Mouse (Mus musculus) embryonic fibroblast, embryonic 13.5 days (primary cell): Measurements from ENCODE around the gene Yipf2. TPM values are rescaled to one million over a fixed set of nuclear protein-coding genes. Genes with fewer than 3 reads are reported as not detected.
A peak's percentile ranks its signal among the peaks of the same experiment; 100 is the strongest.

Experiments
- H3K27ac ChIP-seq: 2 replicates; pipeline ENCODE4 v1.5.1; 2012; ENCODE audit warnings: low read length, control low read depth, inconsistent platforms; ENCODE audit not compliant: insufficient read depth
- H3K4me1 ChIP-seq: 2 replicates; pipeline ENCODE4 v1.6.1; 2011; ENCODE audit warnings: low read length; ENCODE audit not compliant: control insufficient read depth, insufficient read depth
- H3K4me3 ChIP-seq: 2 replicates; pipeline ENCODE4 v1.5.1; 2011; ENCODE audit warnings: mild to moderate bottlenecking, control low read depth, low read length; ENCODE audit not compliant: insufficient read depth
- CTCF ChIP-seq: IDR thresholded peaks from 2 replicates; pipeline ENCODE4 v1.5.1; 2011; ENCODE audit warnings: mild to moderate bottlenecking, control low read depth, low read length, moderate library complexity, borderline replicate concordance; ENCODE audit not compliant: insufficient read depth
- POLR2A ChIP-seq: IDR thresholded peaks from 2 replicates; pipeline ENCODE4 v1.6.1; 2011; ENCODE audit warnings: low read depth, mild to moderate bottlenecking, control low read depth, low read length, moderate library complexity
- polyA plus RNA-seq: library from polyadenylated mRNA; stranded (reverse); fragments of >200 nt; gene quantifications from 2 replicates; pipeline ENCODE4 v1.2.4, GENCODE M21; 2011; ENCODE audit warnings: low read depth; ENCODE audit not compliant: missing spikeins, insufficient read length

Gene Yipf2
- polyA plus RNA-seq, 1 experiment, result 7.4 TPM

- TF ChIP-seq POLR2A, result no peak
- Histone ChIP-seq H3K27ac (no peak overlapping the region), H3K4me3 (no peak overlapping the region), H3K4me1 (peaks cover 5% of the 10 kb centered on the region)
Observed at GRCm38 (mm10) chr9:21559151-21559550, 33.5 kb downstream of the Yipf2 start.

- no peak overlapping the region for H3K4me3 ChIP-seq
- 0 out of 2 replicates have a peak, but pooled peaks cover 4% of the 10 kb centered on the region for H3K4me1 ChIP-seq
- TF ChIP-seq CTCF (no peak), POLR2A (no peak)
- no peak overlapping the region for H3K27ac ChIP-seq
Observed at GRCm38 (mm10) chr9:21558366-21558765, 34.3 kb downstream of the Yipf2 start.

DNA sequence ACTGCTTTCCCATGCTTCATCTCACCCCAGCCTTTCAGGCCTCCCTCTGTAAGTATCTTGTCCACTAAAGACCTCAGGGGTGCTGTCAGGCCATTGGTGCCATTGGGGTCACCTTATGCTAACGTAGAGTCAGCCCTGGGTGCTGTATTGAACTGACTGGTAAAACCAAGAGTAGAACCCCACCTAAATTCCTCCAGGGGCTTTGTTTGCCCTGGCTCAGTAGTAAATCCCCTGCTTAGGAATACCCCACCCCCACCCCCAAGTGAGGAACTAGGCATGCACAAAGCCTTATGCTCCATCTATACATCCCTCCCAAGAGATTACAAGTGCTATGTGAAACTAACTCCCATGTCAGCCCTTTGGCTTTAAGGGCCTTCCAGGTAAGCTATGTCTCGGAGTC lies 35.1 kb downstream of the Yipf2 start:
- Histone ChIP-seq H3K27ac (no peak overlapping the region), H3K4me1 (0 out of 2 replicates have a peak, but pooled peaks cover 4% of the 10 kb centered on the region), H3K4me3 (no peak overlapping the region)
- TF ChIP-seq CTCF (no peak), POLR2A (no peak)

- H3K4me1 ChIP-seq, result 0 out of 2 replicates have a peak, but pooled peaks cover 4% of the 10 kb centered on the region
- H3K27ac ChIP-seq, result no peak overlapping the region
- TF ChIP-seq POLR2A (no peak), CTCF (no peak)
- H3K4me3 ChIP-seq, result no peak overlapping the region
Observed at GRCm38 (mm10) chr9:21556996-21557395, 35.6 kb downstream of the Yipf2 start.

- Histone ChIP-seq H3K27ac (no peak overlapping the region), H3K4me1 (0 out of 2 replicates have a peak, but pooled peaks cover 4% of the 10 kb centered on the region), H3K4me3 (no peak overlapping the region)
- TF ChIP-seq POLR2A, result no peak
- TF ChIP-seq CTCF, result no peak
Observed at GRCm38 (mm10) chr9:21555198-21555742, 37.4 kb downstream of the Yipf2 start.

- Histone ChIP-seq H3K4me3 (no peak overlapping the region), H3K4me1 (peaks cover 5% of the 10 kb centered on the region; the same call in 1 of the 2 replicates), H3K27ac (no peak overlapping the region)
- TF ChIP-seq POLR2A (no peak), CTCF (no peak)
Observed at GRCm38 (mm10) chr9:21553607-21554273, 38.9 kb downstream of the Yipf2 start.

DNA sequence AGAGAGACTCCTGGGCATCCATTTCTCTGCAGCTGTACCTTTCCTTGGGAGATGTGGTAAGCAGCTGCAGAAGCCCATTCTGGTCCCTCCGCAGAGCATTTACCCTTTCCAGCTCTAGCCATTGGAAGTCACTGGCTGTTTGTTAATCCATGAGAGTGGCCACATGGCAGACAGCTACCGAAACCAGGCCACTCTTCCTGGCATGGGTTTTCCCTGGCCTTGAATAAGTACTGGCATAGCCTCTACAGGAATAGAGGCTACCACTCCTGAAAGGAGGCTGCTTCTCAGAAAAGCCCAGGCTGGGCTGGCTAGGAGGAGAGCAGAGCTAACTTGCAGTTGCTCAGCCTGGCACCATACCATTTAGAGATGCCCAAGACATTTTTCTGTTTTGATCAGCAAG lies 41.6 kb downstream of the Yipf2 start:
- peaks cover 7% of the 10 kb centered on the region; the same call in 1 of the 2 replicates for H3K4me1 ChIP-seq
- H3K4me3 ChIP-seq, result no peak overlapping the region
- no peak for TF ChIP-seq CTCF
- no peak for TF ChIP-seq POLR2A
- H3K27ac ChIP-seq, result no peak overlapping the region

DNA sequence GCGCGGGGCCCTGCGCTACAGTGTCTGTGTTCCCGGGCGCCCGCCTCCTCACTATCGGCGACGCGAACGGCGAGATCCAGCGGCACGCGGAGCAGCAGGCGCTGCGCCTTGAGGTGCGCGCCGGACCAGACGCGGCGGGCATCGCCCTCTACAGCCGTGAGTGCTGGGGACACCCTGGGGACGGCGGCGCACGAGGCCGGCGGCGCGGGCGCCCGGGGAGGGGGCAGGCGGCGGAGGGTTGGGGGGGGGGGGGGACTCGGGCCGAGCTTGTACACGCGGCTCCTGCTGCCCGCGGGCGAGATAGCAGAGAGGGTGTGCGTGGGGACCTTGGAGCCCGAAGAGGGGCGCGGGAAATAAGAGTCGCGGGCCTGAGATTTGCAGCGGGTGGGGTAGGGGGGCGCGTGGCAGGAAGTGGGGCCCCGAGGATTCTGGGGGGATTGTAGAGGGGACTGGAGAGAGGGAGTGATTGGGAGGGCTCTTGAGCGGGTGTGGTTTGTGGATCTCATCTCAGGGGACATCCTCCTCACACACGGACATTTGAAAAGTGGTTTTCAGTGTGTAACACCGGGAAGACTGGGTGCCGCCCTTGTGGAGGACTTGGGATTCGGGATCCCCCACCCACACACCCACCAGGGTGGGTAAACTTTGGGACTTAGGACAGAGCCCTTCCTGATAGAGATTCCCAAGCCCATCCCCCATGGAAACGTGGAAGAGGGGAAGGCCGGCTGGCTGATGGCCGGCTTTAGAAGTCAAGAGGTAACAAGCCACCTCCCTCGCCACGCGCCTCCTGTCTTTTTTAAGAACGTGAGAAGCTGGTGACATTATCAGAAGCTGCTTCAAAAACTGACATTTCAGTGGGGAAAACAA lies 45.3 kb downstream of the Yipf2 start:
- peak; percentile 54 for TF ChIP-seq POLR2A
- no peak for TF ChIP-seq CTCF
- Histone ChIP-seq H3K27ac (peak overlapping the region; percentile 86), H3K4me1 (peaks cover 3% of the 10 kb centered on the region; the same call in 1 of the 2 replicates), H3K4me3 (peak overlapping the region; percentile 63)

DNA sequence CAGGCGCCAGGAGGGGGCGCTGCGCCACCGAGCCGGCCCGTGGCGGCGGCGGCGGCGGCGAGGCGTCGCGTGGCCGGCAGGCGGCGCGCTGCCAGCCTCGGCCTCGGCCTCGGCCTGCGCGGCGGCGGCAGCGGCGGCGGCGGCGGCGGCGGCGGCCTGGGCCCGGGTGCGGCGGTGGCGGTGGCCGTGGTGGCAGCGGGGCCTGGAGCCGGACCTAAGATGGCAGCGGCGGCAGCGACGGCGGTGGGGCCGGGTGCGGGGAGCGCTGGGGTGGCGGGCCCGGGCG lies 45.9 kb downstream of the Yipf2 start, which contains the start of gene Carm1:
Gene Carm1, plus strand, starts transcription at position 106 of the 286 bp plus-strand sequence.
- Histone ChIP-seq H3K4me1 (peaks cover 3% of the 10 kb centered on the region; the same call in 1 of the 2 replicates), H3K4me3 (peak within 1 kb of the TSS; percentile 63), H3K27ac (peak within 1 kb of the TSS; percentile 86)
- TF ChIP-seq POLR2A (no peak), CTCF (no peak)
